Mouse (Mus musculus) liver, embryonic 13.5 days (tissue): ENCODE measurements around the gene Als2cl. TPM values are rescaled to one million over a fixed set of nuclear protein-coding genes. Genes with fewer than 3 reads are reported as not detected.

Experiments
- ATAC-seq: fragments of 200-750 bp; cut with Nextera tagmentation; 2 replicates; pipeline ENCODE4 v1.8.0; 2017; ENCODE audit warnings: low read depth, mild to moderate bottlenecking, moderate number of reproducible peaks, moderate library complexity
- DNase-seq: peaks from one replicate; pipeline ENCODE4 v3.0.0; 2022
- H3K27ac ChIP-seq: fragments of 300-500 bp; sonication (generic); 2 replicates; pipeline ENCODE4 v1.5.1; 2015; ENCODE audit warnings: moderate library complexity, mild to moderate bottlenecking, inconsistent platforms
- H3K27me3 ChIP-seq: fragments of 300-500 bp; sonication (generic); 2 replicates; pipeline ENCODE4 v1.6.1; 2015; ENCODE audit warnings: mild to moderate bottlenecking, inconsistent platforms
- H3K36me3 ChIP-seq: fragments of 300-500 bp; sonication (generic); 2 replicates; pipeline ENCODE4 v1.6.1; 2015; ENCODE audit warnings: mild to moderate bottlenecking, inconsistent platforms
- H3K4me1 ChIP-seq: fragments of 300-500 bp; sonication (generic); replicated peaks from 2 replicates; pipeline ENCODE4 v1.6.1; 2015; ENCODE audit warnings: inconsistent platforms
- H3K4me2 ChIP-seq: fragments of 300-500 bp; sonication (generic); 2 replicates; pipeline ENCODE4 v1.6.1; 2015; ENCODE audit warnings: inconsistent platforms, mild to moderate bottlenecking, moderate library complexity
- H3K4me3 ChIP-seq: fragments of 300-500 bp; sonication (generic); replicated peaks from 2 replicates; pipeline ENCODE4 v1.5.1; 2015; ENCODE audit warnings: mild to moderate bottlenecking, inconsistent platforms
- H3K9ac ChIP-seq: fragments of 300-500 bp; sonication (generic); 2 replicates; pipeline ENCODE4 v1.6.1; 2015; ENCODE audit warnings: mild to moderate bottlenecking, inconsistent platforms
- H3K9me3 ChIP-seq: fragments of 300-500 bp; sonication (generic); replicated peaks from 2 replicates; pipeline ENCODE4 v1.6.1; 2016; ENCODE audit warnings: inconsistent platforms
- WGBS: fragments of 180-500 bp; shearing (Covaris S2); methylation state at CpG from one replicate; pipeline ENCODE4 v1.1.7; 2015; ENCODE audit not compliant: insufficient replicate concordance; 5-methylcytosine and 5-hydroxymethylcytosine counted together
- polyA plus RNA-seq: library from polyadenylated mRNA; unstranded; fragments of >200 nt; fragmentation: Nextera tagmentation; extraction: Ambion mirVana; gene quantifications from 2 replicates; pipeline ENCODE4 v1.2.1, GENCODE M21; 2015

Gene Als2cl
- polyA plus RNA-seq, 1 experiment from 2014 or later = 1.7 TPM

GRCm38 (mm10) chr9:110899451-110900008, 19.9 kb downstream of the Als2cl start:
- 53% methylated on average over 10 of the region's 10 CpGs for WGBS
- H3K9ac ChIP-seq = no peak overlapping the region
- no peak overlapping the region for H3K4me2 ChIP-seq
- no peaks in the 10 kb centered on the region for H3K36me3 ChIP-seq
- H3K4me1 ChIP-seq = peaks cover 3% of the 10 kb centered on the region; the same call in 1 of the 2 replicates
- DNase-seq (no peak), ATAC-seq (no peak)
- H3K27me3 ChIP-seq = no peaks in the 10 kb centered on the region
- no peak overlapping the region for H3K4me3 ChIP-seq
- H3K27ac ChIP-seq = no peak overlapping the region
- H3K9me3 ChIP-seq = no peaks in the 10 kb centered on the region

GRCm38 (mm10) chr9:110901204-110901603, 21.5 kb downstream of the Als2cl start:
- 72% methylated on average over 6 of the region's 6 CpGs for WGBS
- no peak overlapping the region for H3K4me3 ChIP-seq
- no peak overlapping the region for H3K27ac ChIP-seq
- no peaks in the 10 kb centered on the region for H3K36me3 ChIP-seq
- no peaks in the 10 kb centered on the region for H3K27me3 ChIP-seq
- no peaks in the 10 kb centered on the region for H3K9me3 ChIP-seq
- H3K4me1 ChIP-seq = no peaks in the 10 kb centered on the region; the same call in 1 of the 2 replicates
- H3K4me2 ChIP-seq = no peak overlapping the region
- H3K9ac ChIP-seq = no peak overlapping the region
- ATAC-seq (no peak), DNase-seq (no peak)

- no peak overlapping the region for H3K9ac ChIP-seq
- no peaks in the 10 kb centered on the region; the same call in 1 of the 2 replicates for H3K4me1 ChIP-seq
- H3K27me3 ChIP-seq = no peaks in the 10 kb centered on the region
- no peak for DNase-seq
- H3K4me2 ChIP-seq = no peak overlapping the region
- H3K36me3 ChIP-seq = no peaks in the 10 kb centered on the region
- WGBS = 74% methylated on average over 4 of the region's 4 CpGs
- no peak overlapping the region for H3K4me3 ChIP-seq
- no peak overlapping the region for H3K27ac ChIP-seq
- no peak for ATAC-seq
- H3K9me3 ChIP-seq = no peaks in the 10 kb centered on the region
Observed at GRCm38 (mm10) chr9:110902271-110902670, 22.6 kb downstream of the Als2cl start.

GRCm38 (mm10) chr9:110907201-110907837, 27.6 kb downstream of the Als2cl start:
- DNase-seq = no peak
- Histone ChIP-seq H3K4me2 (no peak overlapping the region), H3K9ac (no peak overlapping the region), H3K36me3 (no peaks in the 10 kb centered on the region), H3K4me3 (no peak overlapping the region), H3K9me3 (no peaks in the 10 kb centered on the region), H3K27me3 (no peaks in the 10 kb centered on the region), H3K27ac (no peak overlapping the region), H3K4me1 (no peaks in the 10 kb centered on the region)
- WGBS = 80% methylated on average over 11 of the region's 11 CpGs
- ATAC-seq = no peak

GRCm38 (mm10) chr9:110907838-110908630, 28.4 kb downstream of the Als2cl start:
- ATAC-seq (no peak), DNase-seq (no peak)
- H3K36me3 ChIP-seq = no peaks in the 10 kb centered on the region
- no peak overlapping the region for H3K27ac ChIP-seq
- WGBS = 61% methylated on average over 4 of the region's 4 CpGs
- no peaks in the 10 kb centered on the region for H3K27me3 ChIP-seq
- no peaks in the 10 kb centered on the region for H3K9me3 ChIP-seq
- H3K4me2 ChIP-seq = no peak overlapping the region
- H3K4me1 ChIP-seq = no peaks in the 10 kb centered on the region
- no peak overlapping the region for H3K4me3 ChIP-seq
- H3K9ac ChIP-seq = no peak overlapping the region

GRCm38 (mm10) chr9:110908631-110909016, 29.0 kb downstream of the Als2cl start:
- WGBS = 81% methylated on average over 3 of the region's 3 CpGs
- Histone ChIP-seq H3K9ac (no peak overlapping the region), H3K9me3 (no peaks in the 10 kb centered on the region), H3K4me1 (no peaks in the 10 kb centered on the region), H3K4me3 (no peak overlapping the region), H3K27me3 (no peaks in the 10 kb centered on the region), H3K4me2 (no peak overlapping the region), H3K27ac (no peak overlapping the region), H3K36me3 (no peaks in the 10 kb centered on the region)
- no peak for DNase-seq
- ATAC-seq = no peak

GRCm38 (mm10) chr9:110909371-110909967, 29.8 kb downstream of the Als2cl start:
- no peaks in the 10 kb centered on the region for H3K9me3 ChIP-seq
- no peaks in the 10 kb centered on the region for H3K4me1 ChIP-seq
- no peak overlapping the region for H3K4me2 ChIP-seq
- no peaks in the 10 kb centered on the region for H3K27me3 ChIP-seq
- H3K9ac ChIP-seq = no peak overlapping the region
- no peak overlapping the region for H3K4me3 ChIP-seq
- H3K27ac ChIP-seq = no peak overlapping the region
- no peak for DNase-seq
- H3K36me3 ChIP-seq = no peaks in the 10 kb centered on the region
- ATAC-seq = no peak
- WGBS = 59% methylated on average over 6 of the region's 6 CpGs

GRCm38 (mm10) chr9:110914631-110915236, 35.1 kb downstream of the Als2cl start:
- H3K4me1 ChIP-seq = no peaks in the 10 kb centered on the region
- H3K27ac ChIP-seq = no peak overlapping the region
- H3K4me3 ChIP-seq = no peak overlapping the region
- no peak for ATAC-seq
- no peak overlapping the region for H3K4me2 ChIP-seq
- no peak for DNase-seq
- no peaks in the 10 kb centered on the region for H3K27me3 ChIP-seq
- 51% methylated on average over 21 of the region's 21 CpGs for WGBS
- H3K36me3 ChIP-seq = no peaks in the 10 kb centered on the region
- H3K9me3 ChIP-seq = no peaks in the 10 kb centered on the region
- H3K9ac ChIP-seq = no peak overlapping the region

GRCm38 (mm10) chr9:110915466-110915865, 35.8 kb downstream of the Als2cl start:
- DNase-seq (no peak), ATAC-seq (no peak)
- WGBS = 25% methylated on average over 8 of the region's 8 CpGs
- Histone ChIP-seq H3K36me3 (no peaks in the 10 kb centered on the region), H3K4me2 (no peak overlapping the region), H3K9ac (no peak overlapping the region), H3K4me3 (no peak overlapping the region), H3K27ac (no peak overlapping the region), H3K27me3 (no peaks in the 10 kb centered on the region), H3K4me1 (no peaks in the 10 kb centered on the region), H3K9me3 (no peaks in the 10 kb centered on the region)

- Histone ChIP-seq H3K4me3 (no peak within 1 kb of the TSS), H3K27ac (no peak within 1 kb of the TSS), H3K4me1 (no peaks in the 10 kb centered on the region), H3K9me3 (no peaks in the 10 kb centered on the region), H3K4me2 (no peak within 1 kb of the TSS), H3K36me3 (no peaks in the 10 kb centered on the region), H3K9ac (no peak within 1 kb of the TSS), H3K27me3 (no peaks in the 10 kb centered on the region)
- DNase-seq = no peak
- WGBS = 65% methylated on average over 7 of the region's 7 CpGs
- no peak for ATAC-seq
Observed at GRCm38 (mm10) chr9:110916786-110917185, 37.1 kb downstream of the Als2cl start, which contains the start of gene Fam240a. Fam240a (minus strand) TSS chr9:110916861.
